Mouse (Mus musculus): ENCODE measurements around the gene Chn2. TPM values are rescaled to one million over a fixed set of nuclear protein-coding genes. Genes with fewer than 3 reads are reported as not detected.

The Chn2 gene
- polyA plus RNA-seq, 1 experiment = 47.0 TPM

DNA sequence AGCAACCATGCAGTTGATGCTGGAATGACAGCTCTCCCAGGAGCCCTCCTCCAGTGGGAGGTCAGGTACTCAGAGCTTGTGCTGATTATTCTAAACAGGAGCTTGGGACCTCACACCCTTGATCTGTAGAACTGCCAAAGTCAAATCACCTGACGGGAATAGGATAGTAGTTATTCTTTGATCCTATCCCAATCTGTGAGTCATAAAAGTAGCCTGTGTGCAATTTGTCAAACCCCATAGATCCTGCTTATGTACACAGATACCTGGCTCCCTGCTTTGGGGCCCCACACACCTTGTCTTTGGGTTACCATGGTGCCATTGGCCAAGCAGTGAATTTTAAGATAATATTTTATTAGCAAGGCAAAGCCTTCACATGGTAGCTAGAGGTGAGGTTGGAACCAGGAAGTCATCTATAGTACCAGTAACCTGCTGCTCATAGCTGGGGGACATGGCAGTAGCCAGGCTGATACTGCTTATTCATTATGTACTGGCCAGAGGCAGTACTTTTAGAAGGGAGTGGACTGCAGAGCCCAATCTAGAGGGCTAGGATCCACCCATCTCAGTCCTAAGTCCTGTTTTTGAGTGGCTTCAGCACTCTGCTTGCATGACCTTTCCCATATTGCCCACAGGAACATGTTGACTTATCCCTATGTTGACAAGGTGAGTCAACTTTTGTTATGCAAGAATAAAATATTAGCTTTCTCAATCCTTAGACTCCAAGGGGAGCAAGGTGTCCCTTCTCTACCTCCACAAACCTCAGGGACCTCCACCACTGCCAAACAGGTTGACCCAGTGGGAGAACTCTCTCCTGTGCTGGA, 139.9 kb downstream of the Chn2 start:
- DNase-seq (ENCODE audit: extremely low spot score in 1 of 2, low spot score in 1 of 2) = no peak

DNA sequence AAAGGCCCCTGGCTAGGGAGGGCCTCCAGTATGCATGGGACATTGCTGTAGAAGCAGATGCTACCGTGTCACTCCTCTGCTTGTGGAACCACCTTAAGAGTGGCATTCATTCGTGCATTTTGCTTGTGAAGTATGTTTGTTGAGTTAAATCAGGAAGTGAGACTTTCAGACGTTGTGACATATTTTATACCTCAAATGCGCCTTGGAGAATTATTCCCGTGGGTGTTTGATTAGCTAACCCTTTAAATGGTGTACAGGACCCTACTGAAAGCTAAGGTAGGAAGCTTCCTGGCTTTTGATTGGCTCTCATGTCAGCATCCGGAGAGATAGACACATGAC, 140.5 kb downstream of the Chn2 start:
- DNase-seq (ENCODE audit: extremely low spot score in 1 of 2, low spot score in 1 of 2) = no peak

DNA sequence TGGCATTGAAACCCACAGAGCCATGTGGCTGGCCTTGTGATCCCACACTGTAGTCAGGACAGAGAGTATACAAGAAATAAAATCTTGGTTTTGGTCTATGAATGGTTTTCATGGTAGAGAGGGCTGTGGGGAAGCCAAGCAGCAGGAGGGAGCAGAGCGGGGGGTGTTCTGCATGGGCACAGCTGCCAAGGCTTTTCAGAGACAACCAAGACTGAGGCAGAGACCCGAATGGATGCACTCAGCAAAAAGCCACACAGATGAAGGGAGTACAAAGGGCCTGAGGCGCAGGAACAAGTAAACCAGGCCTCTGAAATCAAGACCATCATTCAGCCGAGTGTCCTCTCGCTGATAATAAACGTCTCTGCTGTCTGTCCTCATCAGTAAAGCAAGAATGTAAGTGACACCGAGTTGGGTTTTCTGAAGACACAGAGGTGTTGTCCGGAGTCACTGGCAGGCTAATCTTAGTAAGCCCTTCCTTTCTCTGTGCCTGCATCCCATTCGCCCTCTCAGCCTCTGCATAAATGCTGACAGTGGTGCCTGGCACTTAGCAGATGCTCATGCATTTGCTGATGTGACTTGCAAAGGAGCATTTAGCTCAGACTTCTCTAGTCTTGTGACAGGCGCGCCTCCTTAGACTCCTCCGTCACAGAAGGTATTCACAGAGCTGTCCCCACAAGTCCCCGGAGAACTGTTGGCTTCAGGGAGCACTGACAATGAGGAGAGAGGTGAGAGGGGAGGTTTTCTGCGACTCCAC, 144.6 kb downstream of the Chn2 start:
- peak; percentile 27 to 69 for DNase-seq (ENCODE audit: extremely low spot score in 1 of 2, low spot score in 1 of 2)

DNA sequence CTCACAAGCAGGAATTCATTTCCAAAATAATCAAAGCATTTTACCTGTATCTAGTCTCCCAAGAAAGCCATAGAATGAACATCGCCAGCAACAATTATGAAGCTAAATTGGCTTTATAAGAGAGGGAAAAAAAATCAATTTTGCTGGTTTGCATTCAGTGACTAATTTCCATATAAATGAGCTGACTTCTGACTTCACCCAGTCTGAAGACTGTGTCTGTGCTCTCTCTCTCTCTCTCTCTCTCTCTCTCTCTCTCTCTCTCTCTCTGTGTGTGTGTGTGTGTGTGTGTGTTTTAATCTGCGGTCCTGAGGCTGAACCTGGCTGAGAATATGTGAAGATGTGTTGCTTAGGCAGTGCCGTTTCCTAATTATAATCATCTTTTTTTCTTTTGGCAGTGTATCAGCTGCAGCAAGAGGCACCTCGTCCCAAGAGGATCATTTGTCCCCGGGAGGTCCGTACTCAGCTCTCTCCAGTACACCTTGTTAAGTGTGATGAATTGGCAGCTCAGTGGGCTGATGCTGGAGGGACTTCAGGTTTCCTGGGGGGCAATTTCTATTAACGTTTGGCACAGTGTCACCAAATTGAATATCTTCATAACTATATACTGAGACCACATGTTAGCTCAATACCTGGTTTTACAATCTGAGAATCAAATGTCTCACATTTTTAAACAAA, 154.4 kb downstream of the Chn2 start:
- DNase-seq (ENCODE audit: extremely low spot score in 1 of 2, low spot score in 1 of 2) = no peak

DNA sequence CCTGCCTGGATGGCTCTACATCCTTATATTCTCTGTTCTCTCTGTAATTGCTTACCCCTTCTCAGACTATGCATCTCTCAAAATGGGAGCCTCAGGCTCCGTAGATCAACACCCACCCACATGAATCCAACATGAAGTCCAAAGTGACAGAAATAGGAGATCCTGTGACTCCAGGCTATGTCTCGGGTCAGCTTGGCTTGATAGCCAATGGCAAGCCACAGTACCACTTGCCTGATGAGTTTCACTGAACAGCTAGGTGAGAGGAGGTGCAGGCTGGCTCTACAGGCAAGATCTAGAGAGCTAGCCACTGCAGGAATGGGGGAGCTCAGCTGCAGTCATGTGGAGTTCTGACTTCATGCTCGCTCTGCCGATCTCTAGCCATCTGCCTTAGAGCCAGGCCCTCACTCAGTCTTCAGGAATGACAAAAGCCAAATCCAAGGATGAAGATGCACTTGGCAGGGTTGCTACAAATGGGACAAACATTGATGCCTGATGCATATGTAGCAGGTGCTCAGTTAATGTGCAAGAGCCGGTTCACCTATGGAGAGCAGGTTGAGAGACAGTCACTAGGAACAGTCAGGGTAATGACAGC, 158.6 kb downstream of the Chn2 start:
- no peak for DNase-seq (ENCODE audit: extremely low spot score in 1 of 2, low spot score in 1 of 2)

DNA sequence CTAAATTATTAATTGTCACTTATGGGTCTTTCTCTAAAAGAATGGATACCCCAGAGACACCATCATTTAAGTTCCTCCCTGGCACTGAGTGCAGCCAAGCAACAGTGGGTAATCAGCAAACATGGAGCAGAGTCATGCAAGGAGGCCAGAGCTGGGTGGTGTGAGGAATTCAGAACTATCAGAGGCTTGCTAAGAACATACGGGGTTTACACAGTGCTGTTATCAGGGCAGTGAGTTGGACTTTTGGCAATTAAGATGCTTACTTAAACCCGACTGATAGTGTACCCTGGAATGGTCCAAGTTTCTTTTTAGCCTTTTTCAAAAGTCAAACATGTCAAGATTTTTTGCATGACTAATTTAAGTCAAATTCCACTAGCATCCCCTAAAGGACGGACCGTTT, 160.2 kb downstream of the Chn2 start:
- DNase-seq (ENCODE audit: extremely low spot score in 1 of 2, low spot score in 1 of 2) = no peak

DNA sequence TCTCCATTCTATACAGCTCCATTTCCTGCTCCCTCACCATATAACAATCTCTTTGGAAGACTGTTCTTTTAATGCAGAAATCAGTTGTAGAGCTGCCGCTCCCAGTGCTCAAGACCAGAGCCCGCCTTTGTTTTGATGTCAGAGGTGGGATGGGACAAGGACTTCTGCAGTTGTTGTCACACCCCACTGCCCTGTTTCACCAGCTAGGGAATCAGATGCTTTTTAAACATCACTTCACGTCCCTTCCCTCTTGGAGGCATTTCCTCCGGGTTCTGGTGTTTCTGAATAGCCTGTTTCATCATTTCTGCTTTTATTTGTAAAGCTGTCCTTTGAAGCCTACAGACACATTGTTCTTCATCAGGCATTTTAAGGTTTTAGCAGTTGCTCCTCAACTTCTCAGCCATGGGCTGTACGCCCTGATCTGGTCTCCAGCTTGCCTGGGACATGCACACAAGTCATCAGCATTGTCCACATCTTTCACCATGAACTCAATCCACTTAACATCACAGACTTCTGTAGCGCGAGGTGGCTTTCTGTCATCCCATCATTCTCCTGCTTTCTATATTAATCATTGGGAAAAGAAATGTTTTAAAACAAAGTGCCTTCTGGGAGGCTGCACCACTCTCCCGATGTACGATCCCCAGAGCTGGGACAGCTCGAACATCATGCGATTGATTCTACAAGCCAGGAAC, 160.8 kb downstream of the Chn2 start:
- no peak for DNase-seq (ENCODE audit: extremely low spot score in 1 of 2, low spot score in 1 of 2)

DNA sequence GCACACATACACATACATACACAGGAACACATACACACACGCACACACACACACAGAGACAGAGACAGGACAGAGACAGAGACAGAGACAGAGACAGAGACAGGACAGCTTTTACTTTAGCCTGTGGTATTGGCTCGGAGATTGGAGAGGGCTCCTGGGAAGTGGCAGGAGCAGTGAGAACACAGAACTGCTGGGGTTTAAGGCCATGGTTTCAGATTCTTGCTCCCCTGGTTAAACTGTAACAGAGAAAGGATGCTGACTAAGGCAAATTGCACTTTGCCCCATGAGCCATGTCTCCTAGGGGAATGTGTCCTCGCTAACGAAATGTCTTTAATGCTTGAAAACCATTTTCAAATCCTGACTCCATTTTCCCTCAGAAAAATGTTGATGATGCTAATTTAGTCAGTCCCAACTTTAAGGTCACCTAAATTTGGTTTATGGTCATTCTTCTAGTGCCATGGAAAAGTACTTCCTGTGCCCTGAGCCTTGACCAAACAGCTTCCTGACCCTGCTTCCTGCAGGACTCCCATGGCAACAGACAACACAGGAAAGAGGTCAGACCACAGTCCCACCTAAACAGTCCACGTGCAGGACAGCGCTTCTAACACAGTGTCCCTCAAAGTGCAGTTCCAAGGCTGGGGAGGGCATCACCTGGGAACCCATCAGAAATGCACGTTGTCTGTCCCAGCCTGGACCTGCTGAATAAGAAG, 163.1 kb downstream of the Chn2 start:
- DNase-seq (ENCODE audit: extremely low spot score in 1 of 2, low spot score in 1 of 2) = no peak

DNA sequence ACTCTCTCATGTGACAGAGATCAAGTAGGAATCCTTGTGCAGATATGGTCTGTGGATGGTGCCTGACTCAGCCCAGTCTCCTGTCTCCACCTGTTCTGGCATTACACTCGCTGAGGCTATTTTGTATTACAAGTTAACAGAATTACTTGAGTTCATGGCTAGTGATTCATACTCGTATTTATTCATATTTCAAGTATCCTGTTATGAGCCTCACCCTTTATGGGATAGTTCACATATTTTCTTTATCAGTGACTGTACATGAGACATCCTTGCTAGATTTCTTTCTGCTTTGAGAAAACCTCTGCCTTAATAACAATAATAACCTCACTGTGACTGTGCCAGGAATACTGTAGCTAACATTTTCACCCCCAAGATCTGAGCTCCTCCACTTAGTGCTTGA, 164.0 kb downstream of the Chn2 start:
- DNase-seq (ENCODE audit: extremely low spot score in 1 of 2, low spot score in 1 of 2) = no peak

DNA sequence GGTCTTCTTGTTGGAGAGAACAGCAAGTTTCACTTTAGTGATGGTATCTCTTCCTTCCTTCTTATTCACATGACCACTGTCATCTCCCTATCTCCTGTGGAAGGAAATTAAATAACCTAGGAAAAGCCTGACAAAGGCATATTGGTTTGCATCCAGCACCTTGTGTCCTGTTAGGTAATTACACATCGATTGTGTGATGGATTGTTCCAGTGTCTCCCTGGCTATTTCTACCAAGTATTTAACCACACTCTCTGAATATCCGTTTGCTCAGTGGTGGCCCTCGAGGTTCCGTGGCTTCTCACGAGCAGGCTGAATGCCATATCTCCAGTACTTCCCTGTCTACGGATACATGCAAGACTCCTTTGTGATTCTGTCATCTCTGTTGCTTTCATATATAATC, 164.6 kb downstream of the Chn2 start:
- DNase-seq (ENCODE audit: extremely low spot score in 1 of 2, low spot score in 1 of 2) = no peak

DNA sequence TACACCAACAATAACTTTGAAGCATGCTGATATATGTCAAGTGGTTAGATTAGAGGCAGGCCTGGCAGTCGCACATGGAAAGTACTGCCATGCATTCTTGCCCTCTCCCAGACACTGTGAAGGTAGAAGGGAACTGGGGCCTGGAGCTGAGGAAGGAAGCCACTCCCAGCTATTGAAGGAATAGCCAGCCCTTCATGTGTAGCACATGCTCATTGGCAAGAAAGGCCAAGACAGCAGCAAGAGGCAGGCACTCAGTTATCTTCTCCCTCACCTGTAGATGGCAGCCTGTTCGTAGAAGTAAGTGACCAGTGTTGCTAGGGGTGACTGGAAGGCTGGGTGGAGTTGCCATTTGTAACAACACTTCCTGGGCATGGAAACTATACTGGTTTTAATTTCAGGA, 165.6 kb downstream of the Chn2 start:
- DNase-seq (ENCODE audit: extremely low spot score in 1 of 2, low spot score in 1 of 2) = no peak

DNA sequence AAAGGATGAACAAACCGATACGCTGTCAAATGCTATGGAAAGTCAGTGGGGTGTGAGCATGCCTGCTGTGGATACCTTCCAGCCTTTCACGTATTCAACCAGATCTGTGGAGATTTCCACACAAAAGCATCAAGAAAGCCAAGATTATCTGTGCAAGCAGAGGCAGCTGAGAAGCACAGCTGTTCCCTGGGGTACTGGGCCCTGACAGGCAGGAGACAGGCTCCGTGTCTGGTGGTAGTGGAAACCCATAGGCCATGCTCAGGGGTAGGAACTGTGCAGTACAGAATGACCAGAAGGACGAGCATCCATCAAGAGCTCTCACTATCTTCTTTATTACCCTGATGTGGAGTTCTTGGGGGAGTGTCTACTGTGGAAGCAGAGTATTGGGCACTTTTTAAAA, 166.1 kb downstream of the Chn2 start:
- DNase-seq (ENCODE audit: extremely low spot score in 1 of 2, low spot score in 1 of 2) = no peak

DNA sequence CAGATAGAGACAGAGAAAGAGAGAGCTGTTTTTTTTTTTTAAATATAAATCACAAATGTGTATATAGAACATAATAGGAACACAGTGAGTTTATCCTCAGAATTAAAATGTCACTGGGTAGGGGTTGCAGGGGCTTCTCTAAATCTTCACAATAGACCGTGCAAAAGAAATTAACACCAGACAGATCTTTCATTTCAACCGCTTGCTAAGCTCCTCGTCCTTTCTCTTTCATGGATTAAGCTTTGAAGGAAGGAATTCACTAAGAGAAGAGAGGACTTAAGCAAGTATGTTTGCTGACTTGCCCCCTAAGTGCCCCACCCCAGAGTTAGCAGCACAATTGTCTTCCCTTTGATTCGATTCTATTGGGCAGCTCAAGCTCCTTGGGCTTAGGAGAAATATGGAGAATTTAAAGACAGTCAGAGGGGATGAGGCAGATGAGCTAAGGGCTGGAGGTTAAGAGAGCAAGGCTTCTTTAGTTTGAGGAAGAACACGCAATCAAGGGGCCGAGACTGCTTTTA, 166.9 kb downstream of the Chn2 start:
- DNase-seq (ENCODE audit: extremely low spot score in 1 of 2, low spot score in 1 of 2) = no peak

DNA sequence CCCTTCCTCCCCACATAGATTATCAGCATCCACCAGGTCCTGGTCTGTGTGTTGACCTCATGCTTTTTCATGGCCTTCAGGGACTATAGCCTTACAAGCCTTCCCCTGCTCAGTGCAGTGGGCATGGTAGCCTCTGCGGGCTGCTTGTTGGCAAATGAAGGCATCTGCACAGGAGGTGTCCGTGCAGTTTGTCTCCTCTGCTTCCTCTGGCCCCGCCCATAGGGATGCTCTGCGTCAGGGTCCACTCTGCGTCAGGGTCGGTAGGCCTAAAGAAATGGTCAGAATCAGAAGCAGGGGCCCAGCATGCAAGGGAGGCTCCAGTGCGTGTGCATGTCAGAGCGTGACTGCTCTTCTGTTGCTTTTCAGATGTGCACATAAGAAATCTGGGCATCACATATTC, 169.4 kb downstream of the Chn2 start:
- DNase-seq (ENCODE audit: extremely low spot score in 1 of 2, low spot score in 1 of 2) = no peak

DNA sequence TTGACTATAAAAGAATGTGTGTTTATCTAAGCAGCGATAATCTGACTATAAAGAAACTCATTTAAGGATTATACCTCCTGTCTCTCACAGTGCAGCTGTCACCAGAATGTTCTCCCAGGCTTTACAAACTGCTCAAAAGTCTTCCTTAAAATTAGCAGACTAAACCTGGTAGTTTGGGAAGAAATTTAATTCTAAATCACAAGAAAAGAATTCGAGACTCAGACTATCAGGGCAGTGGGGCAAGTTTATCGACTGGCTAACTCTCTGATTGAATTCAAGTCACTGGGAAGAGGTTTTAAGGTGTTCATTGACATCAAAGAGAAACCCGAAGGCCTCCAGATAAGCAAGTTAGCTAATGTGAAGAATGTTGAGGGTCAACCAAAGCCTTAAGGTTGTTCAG, 171.6 kb downstream of the Chn2 start:
- no peak for DNase-seq (ENCODE audit: extremely low spot score in 1 of 2, low spot score in 1 of 2)

DNA sequence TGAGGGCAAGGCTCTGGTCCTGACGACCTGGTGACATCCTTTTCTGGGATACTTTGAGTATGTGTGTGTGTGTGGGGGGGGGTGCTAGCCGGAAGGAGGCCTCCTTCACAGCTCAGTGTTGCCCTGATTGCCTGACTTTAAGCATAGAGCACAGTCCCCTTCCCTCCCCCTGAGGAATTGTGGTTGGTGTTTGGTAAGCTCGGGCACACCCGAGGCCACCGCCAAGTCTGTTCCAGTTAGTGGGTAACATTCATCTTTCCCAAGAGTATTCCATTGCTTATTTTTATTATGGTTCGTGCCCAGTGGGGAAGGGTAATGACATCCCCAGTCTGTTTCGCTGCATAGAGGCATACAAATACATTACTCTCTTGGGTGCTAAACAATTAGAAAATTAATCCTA, 172.6 kb downstream of the Chn2 start:
- DNase-seq (ENCODE audit: extremely low spot score in 1 of 2, low spot score in 1 of 2) = no peak

DNA sequence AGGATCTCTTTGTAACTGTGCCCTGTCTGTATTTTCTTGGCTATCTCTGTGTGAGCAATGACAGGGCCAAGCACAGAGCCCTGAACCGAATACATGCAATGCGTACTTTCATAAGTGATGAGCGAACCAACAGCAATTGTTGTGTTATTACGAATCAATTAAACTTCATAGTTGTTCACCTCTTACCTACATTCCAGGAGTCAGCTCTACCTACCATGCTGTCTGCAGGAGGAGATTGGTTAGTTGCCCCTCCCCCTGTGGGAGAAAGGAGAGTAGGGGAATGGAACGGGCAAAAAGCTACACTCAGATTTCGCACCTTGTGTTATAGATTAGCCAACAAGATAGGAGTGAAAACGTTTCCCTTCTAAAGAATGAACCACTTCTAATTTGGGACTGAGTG, 174.4 kb downstream of the Chn2 start:
- DNase-seq (ENCODE audit: extremely low spot score in 1 of 2, low spot score in 1 of 2) = no peak

DNA sequence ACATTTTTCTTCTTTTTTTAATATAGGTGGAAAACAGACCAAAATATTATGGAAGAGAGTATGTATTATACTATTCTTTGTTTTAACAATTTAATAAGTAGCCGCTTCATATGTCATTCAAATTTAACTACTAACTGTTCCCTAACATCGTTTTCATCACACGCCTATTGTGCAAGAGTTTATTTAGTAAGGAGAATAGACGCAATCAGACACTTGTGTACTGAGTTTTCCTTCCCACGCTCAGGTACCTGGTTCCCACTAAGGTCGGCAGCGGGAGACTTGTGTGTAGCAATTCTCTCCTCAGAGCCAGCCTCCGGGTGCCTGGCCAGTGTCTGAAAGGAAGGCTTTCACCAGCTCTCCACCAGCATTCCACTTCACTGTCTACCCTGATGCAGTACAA, 176.3 kb downstream of the Chn2 start:
- no peak for DNase-seq (ENCODE audit: extremely low spot score in 1 of 2, low spot score in 1 of 2)

DNA sequence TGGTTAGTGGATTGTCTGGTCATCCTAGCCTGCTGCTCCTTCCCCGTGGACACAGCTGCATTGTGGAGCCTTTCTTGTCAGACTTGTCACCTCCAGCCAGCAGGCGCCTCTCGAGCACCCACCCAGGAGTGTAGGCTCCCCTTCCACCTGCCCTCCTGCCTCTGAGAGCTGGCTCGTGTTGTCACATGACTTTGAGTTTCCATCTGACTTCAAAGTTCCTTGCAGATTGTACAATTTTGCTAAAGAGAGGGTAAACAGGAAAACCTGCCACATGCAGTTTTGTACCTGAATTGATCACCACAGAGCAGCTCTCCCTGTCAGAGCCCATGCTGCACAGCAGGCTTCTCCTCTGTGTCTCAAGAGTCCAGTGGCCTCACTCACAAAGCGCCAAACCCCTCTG, 177.2 kb downstream of the Chn2 start:
- no peak for DNase-seq (ENCODE audit: extremely low spot score in 1 of 2, low spot score in 1 of 2)

DNA sequence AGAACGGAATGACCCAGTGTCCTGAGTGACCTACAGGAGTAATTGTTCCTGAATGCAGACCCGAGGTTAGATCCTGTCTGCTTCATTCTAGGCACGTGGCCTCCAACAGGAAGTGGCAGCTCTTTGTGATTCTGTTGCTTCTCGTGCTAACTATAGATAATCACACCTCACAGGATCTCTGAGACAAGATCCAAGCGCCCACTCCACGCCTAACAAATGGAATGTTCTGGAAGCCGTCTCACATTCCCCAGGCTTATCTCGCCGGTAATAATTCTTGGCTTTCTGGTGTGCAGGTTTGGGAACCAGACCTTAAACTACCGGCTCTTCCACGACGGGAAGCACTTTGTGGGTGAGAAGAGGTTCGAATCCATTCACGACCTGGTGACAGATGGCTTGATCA, 180.8 kb downstream of the Chn2 start:
- peak in 1 of 2 experiments; percentile 30 for DNase-seq (ENCODE audit: extremely low spot score in 1 of 2, low spot score in 1 of 2)
